Mouse (Mus musculus) forebrain, embryonic 11.5 days (tissue): ENCODE measurements at regions not wholly inside any gene's neighbourhood (a gene's known extent, or its start where the extent isn't known, plus 50 kb on each side); places are given as distances from the start of the nearest gene placed in this dataset.

Source experiments
- ATAC-seq: fragments of 200-750 bp; cut with Nextera tagmentation; replicated peaks from 2 replicates; pipeline ENCODE4 v1.8.0; 2017; ENCODE audit warnings: moderate TSS enrichment; ENCODE audit not compliant: low FRiP score
- DNase-seq: peaks from one replicate; pipeline ENCODE4 v3.0.0-alpha.2; 2017; ENCODE audit warnings: low spot score
- H3K27ac ChIP-seq: fragments of 300-500 bp; sonication (generic); 2 replicates; pipeline ENCODE4 v1.5.1; 2014; ENCODE audit warnings: low read depth, low read length
- H3K27me3 ChIP-seq: fragments of 300-500 bp; sonication (generic); 2 replicates; pipeline ENCODE4 v1.6.1; 2014; ENCODE audit warnings: mild to moderate bottlenecking, low read length, mixed read lengths; ENCODE audit not compliant: control insufficient read depth, insufficient read depth
- H3K36me3 ChIP-seq: fragments of 300-500 bp; sonication (generic); 2 replicates; pipeline ENCODE4 v1.6.1; 2014; ENCODE audit warnings: mild to moderate bottlenecking, low read length, moderate library complexity, mixed read lengths; ENCODE audit not compliant: control insufficient read depth, insufficient read depth
- H3K4me1 ChIP-seq: fragments of 300-500 bp; sonication (generic); replicated peaks from 2 replicates; pipeline ENCODE4 v1.6.1; 2014; ENCODE audit warnings: low read length, mixed read lengths; ENCODE audit not compliant: control insufficient read depth, insufficient read depth
- H3K4me2 ChIP-seq: fragments of 300-500 bp; sonication (generic); 2 replicates; pipeline ENCODE4 v1.6.1; 2014; ENCODE audit warnings: low read depth, mild to moderate bottlenecking, low read length, moderate library complexity, mixed read lengths; ENCODE audit not compliant: severe bottlenecking
- H3K4me3 ChIP-seq: fragments of 300-500 bp; sonication (generic); 2 replicates; pipeline ENCODE4 v1.5.1; 2014; ENCODE audit warnings: low read depth, low read length
- H3K9ac ChIP-seq: fragments of 300-500 bp; sonication (generic); 2 replicates; pipeline ENCODE4 v1.6.1; 2014; ENCODE audit warnings: low read length
- H3K9me3 ChIP-seq: fragments of 300-500 bp; sonication (generic); 2 replicates; pipeline ENCODE4 v1.6.1; 2016; ENCODE audit warnings: low read length, mixed read lengths; ENCODE audit not compliant: control insufficient read depth
- WGBS: fragments of 180-500 bp; shearing (Covaris S2); extraction: QIAGEN DNeasy Blood & Tissue Kit; methylation state at CpG from one replicate; pipeline ENCODE4 v1.1.7; 2014; 5-methylcytosine and 5-hydroxymethylcytosine counted together

- no peak overlapping the region for H3K9ac ChIP-seq
- peaks cover 2% of the 10 kb centered on the region; the same call in 1 of the 2 replicates for H3K4me1 ChIP-seq
- no peak overlapping the region for H3K27ac ChIP-seq
- 44% methylated on average over 1 of the region's 1 CpGs for WGBS
- no peak overlapping the region for H3K4me3 ChIP-seq
- no peak overlapping the region for H3K4me2 ChIP-seq
- ATAC-seq (no peak), DNase-seq (no peak)
- H3K9me3 ChIP-seq: no peaks in the 10 kb centered on the region
- no peaks in the 10 kb centered on the region for H3K27me3 ChIP-seq
- H3K36me3 ChIP-seq: no peaks in the 10 kb centered on the region
Measured at GRCm38 (mm10) chr10:37400991-37401390, 262.3 kb upstream of the Marcks start.

- 47% methylated on average over 4 of the region's 4 CpGs for WGBS
- DNase-seq: no peak
- Histone ChIP-seq H3K27ac (no peak overlapping the region), H3K27me3 (no peaks in the 10 kb centered on the region), H3K36me3 (no peaks in the 10 kb centered on the region), H3K9ac (no peak overlapping the region), H3K4me3 (no peak overlapping the region), H3K9me3 (no peaks in the 10 kb centered on the region), H3K4me2 (no peak overlapping the region), H3K4me1 (peaks cover 2% of the 10 kb centered on the region; the same call in 1 of the 2 replicates)
- ATAC-seq: no peak
Measured at GRCm38 (mm10) chr10:37400379-37400778, 261.7 kb upstream of the Marcks start.

- Histone ChIP-seq H3K36me3 (no peaks in the 10 kb centered on the region), H3K4me2 (peak overlapping the region; percentile 61), H3K4me3 (peak overlapping the region; percentile 23), H3K27me3 (no peaks in the 10 kb centered on the region), H3K9ac (peak overlapping the region; percentile 56), H3K9me3 (no peaks in the 10 kb centered on the region), H3K27ac (peak overlapping the region; percentile 71), H3K4me1 (peaks cover 2% of the 10 kb centered on the region; the same call in 1 of the 2 replicates)
- DNase-seq (peak; percentile 89), ATAC-seq (peak; percentile 98)
- 3% methylated on average over 18 of the region's 18 CpGs for WGBS
Measured at GRCm38 (mm10) chr10:37397271-37397991, 258.7 kb upstream of the Marcks start.

GRCm38 (mm10) chr10:37390011-37390410 lies 251.3 kb upstream of the Marcks start:
- WGBS: 84% methylated on average over 3 of the region's 3 CpGs
- no peak overlapping the region for H3K27ac ChIP-seq
- DNase-seq: no peak

GRCm38 (mm10) chr10:37386216-37386615 lies 247.5 kb upstream of the Marcks start:
- ATAC-seq (no peak), DNase-seq (no peak)
- no peaks in the 10 kb centered on the region for H3K4me1 ChIP-seq
- H3K27me3 ChIP-seq: no peaks in the 10 kb centered on the region
- no peak overlapping the region for H3K4me3 ChIP-seq
- H3K9ac ChIP-seq: no peak overlapping the region
- no peak overlapping the region for H3K27ac ChIP-seq
- H3K9me3 ChIP-seq: no peaks in the 10 kb centered on the region
- no peak overlapping the region for H3K4me2 ChIP-seq
- H3K36me3 ChIP-seq: no peaks in the 10 kb centered on the region

More at GRCm38 (mm10) chr10:37390011-37390410, 251.3 kb upstream of the Marcks start:
- ATAC-seq: no peak
- no peak overlapping the region for H3K4me2 ChIP-seq
- no peak overlapping the region for H3K4me3 ChIP-seq
- no peaks in the 10 kb centered on the region for H3K9me3 ChIP-seq
- H3K4me1 ChIP-seq: no peaks in the 10 kb centered on the region
- no peaks in the 10 kb centered on the region for H3K36me3 ChIP-seq
- H3K27me3 ChIP-seq: no peaks in the 10 kb centered on the region
- no peak overlapping the region for H3K9ac ChIP-seq

GRCm38 (mm10) chr10:37380024-37380423 lies 241.3 kb upstream of the Marcks start:
- Histone ChIP-seq H3K4me3 (no peak overlapping the region), H3K36me3 (no peaks in the 10 kb centered on the region), H3K4me1 (no peaks in the 10 kb centered on the region), H3K9ac (no peak overlapping the region), H3K4me2 (no peak overlapping the region), H3K27me3 (no peaks in the 10 kb centered on the region), H3K27ac (no peak overlapping the region), H3K9me3 (no peaks in the 10 kb centered on the region)
- no peak for DNase-seq
- no peak for ATAC-seq
- 70% methylated on average over 1 of the region's 1 CpGs for WGBS

GRCm38 (mm10) chr10:37378002-37378702 lies 239.4 kb upstream of the Marcks start:
- Histone ChIP-seq H3K27ac (peak overlapping the region; percentile 82), H3K4me2 (peak overlapping the region; percentile 31; the same call in 1 of the 2 replicates), H3K27me3 (no peaks in the 10 kb centered on the region), H3K9me3 (no peaks in the 10 kb centered on the region), H3K4me1 (no peaks in the 10 kb centered on the region), H3K9ac (no peak overlapping the region), H3K4me3 (no peak overlapping the region), H3K36me3 (no peaks in the 10 kb centered on the region)
- 8% methylated on average over 4 of the region's 4 CpGs for whole genome bisulfite sequencing
- ATAC-seq (peak; percentile 96), DNase-seq (no peak)

- peak overlapping the region; percentile 31; the same call in 1 of the 2 replicates for H3K4me2 ChIP-seq
- DNase-seq (no peak), ATAC-seq (peak; percentile 69)
Measured at GRCm38 (mm10) chr10:37377258-37378001, 238.7 kb upstream of the Marcks start.

More at GRCm38 (mm10) chr10:37377258-37378001, 238.7 kb upstream of the Marcks start:
- H3K9me3 ChIP-seq: no peaks in the 10 kb centered on the region
- 83% methylated on average over 1 of the region's 1 CpGs for WGBS
- no peak overlapping the region for H3K4me3 ChIP-seq
- H3K36me3 ChIP-seq: no peaks in the 10 kb centered on the region
- H3K27me3 ChIP-seq: no peaks in the 10 kb centered on the region
- H3K27ac ChIP-seq: peak overlapping the region; percentile 82; the same call in 1 of the 2 replicates
- no peak overlapping the region for H3K9ac ChIP-seq
- H3K4me1 ChIP-seq: no peaks in the 10 kb centered on the region
